1 mouse cellular context compared by ENCODE assay signal in the genomic region with DNA sequence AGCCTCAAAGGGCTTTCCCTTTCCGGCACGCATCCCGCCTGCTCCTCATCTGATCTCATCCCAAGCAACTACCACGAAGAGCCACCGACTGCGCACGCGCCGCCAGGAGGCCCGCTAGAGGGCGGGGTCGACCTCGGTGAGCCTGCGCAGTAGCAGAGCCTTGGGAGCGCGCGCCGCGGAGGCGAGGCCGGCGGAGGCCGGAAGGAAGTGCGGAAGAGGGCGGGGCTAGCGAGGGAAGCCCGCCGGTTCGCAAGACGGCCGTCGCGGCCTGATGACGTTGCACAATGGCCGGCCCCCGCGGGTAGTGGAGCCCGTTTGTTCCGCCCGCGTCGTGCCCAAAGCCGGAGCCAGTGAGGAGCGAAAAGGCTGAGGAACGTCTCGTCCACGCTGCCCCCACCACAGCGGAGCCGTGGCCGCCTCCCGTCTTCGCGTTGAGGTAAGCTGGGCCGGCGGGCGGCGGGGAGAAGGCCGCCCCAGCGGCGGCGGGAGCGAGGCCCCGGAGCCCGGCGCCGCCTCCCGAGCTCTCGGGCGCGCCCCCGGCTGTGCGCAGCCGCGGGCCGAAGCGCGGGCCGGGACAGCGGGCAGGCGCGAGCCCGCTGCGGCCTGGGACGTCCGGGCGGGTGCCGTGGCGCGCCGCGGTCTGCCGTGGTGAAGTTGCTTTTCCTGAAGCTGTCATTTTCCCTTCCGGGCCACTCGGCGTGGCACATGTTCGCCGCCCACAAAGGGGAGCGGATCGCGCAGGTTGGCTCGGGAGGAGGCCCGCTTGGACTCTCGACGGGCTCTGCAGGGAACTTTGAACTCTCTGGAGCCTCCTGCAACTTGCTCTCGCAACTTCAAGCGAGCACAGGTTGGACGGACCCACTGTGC.
A peak's percentile ranks its signal among the peaks of the same experiment; 100 is the strongest.
TF ChIP-seq lines count a peak whose summit lies in the region.

Zc3h18 (plus strand) TSS at position 245 of the 867 bp plus-strand sequence.

TF ChIP-seq in CH12.LX, 34 proteins besides CTCF, POLR2A, EP300 and RAD21 (continued from another document):
- TF ChIP-seq MEF2A (IDR thresholded peaks at IDR 0.05; ENCODE audit: borderline replicate concordance, low read depth, low read length) (peak; percentile 53; the same call in 1 of the 2 replicates), KAT2A (IDR thresholded peaks at IDR 0.05; ENCODE audit: insufficient replicate concordance, low read length) (peak; percentile 74; the same call in 1 of the 2 replicates), CHD1 (IDR thresholded peaks at IDR 0.05; ENCODE audit: low read depth, low read length) (no peak), ZKSCAN1 (IDR thresholded peaks at IDR 0.05; ENCODE audit: borderline replicate concordance, low read depth, low read length) (no peak), IRF4 (IDR thresholded peaks at IDR 0.05; ENCODE audit: low read depth, low read length) (peak; percentile 39), TCF12 (IDR thresholded peaks at IDR 0.05; ENCODE audit: low read depth, low read length) (peak; percentile 67), MAFK (IDR thresholded peaks at IDR 0.05; ENCODE audit: insufficient replicate concordance, low read length) (no peak), UBTF (IDR thresholded peaks at IDR 0.05; ENCODE audit: low read depth, low read length) (no peak), MAX (IDR thresholded peaks at IDR 0.05; ENCODE audit: low read length) (peak; percentile 16; the same call in 1 of the 2 replicates), POLR2AphosphoS2 (IDR thresholded peaks at IDR 0.05; ENCODE audit: low read depth, low read length) (peak; percentile 35; the same call in 1 of the 2 replicates), ZMIZ1 (IDR thresholded peaks at IDR 0.05; ENCODE audit: low read depth, low read length) (no peak; the same call in 1 of the 2 replicates), TBP (conservative IDR thresholded peaks at IDR 0.05; ENCODE audit: low read depth, low read length) (0 out of 2 replicates have a peak, but pooled peaks have one; percentile 14), MYC (IDR thresholded peaks at IDR 0.05; ENCODE audit: low read depth, low read length) (no peak; the same call in 1 of the 2 replicates), GABPA (IDR thresholded peaks at IDR 0.05; ENCODE audit: insufficient replicate concordance, low read depth, low read length) (no peak; the same call in 1 of the 2 replicates), HCFC1 (IDR thresholded peaks at IDR 0.05; ENCODE audit: low read depth, low read length) (peak; percentile 92), BHLHE40 (IDR thresholded peaks at IDR 0.05; ENCODE audit: low read depth, low read length) (0 out of 2 replicates have a peak, but pooled peaks have one; percentile 35), NELFE (IDR thresholded peaks at IDR 0.05; ENCODE audit: low read depth, low read length) (peak; percentile 81), CHD2 (IDR thresholded peaks at IDR 0.05; ENCODE audit: low read length) (no peak), USF2 (conservative IDR thresholded peaks at IDR 0.05; ENCODE audit: low read depth, low read length) (no peak), SIN3A (IDR thresholded peaks at IDR 0.05; ENCODE audit: low read length) (peak; percentile 53; the same call in 1 of the 2 replicates), RCOR1 (conservative IDR thresholded peaks at IDR 0.05; ENCODE audit: low read depth, low read length) (no peak)
